Mouse (Mus musculus): ENCODE data around the gene Rab26.

DNA sequence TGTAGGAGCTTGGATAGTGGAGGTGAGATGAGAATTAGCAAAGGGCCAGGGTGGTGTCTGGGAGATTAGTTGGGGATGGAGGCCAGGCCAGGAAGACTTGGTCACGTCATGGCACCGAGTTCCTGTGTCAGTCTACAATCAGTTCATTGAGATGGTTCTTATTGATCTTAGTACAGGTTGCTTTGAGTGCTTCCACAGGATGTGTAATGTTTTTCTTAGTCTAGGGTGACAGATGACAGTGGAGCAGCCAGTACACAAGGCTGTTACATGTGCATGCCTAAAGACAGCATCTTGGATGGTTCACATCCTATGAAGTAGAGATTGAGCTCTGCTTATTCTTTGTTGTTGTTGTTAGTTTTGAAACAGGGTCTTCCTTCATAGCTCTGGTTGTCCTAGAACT lies 27.6 kb upstream of the Rab26 start:
- no peak for TF ChIP-seq GATA1 (IDR thresholded peaks at IDR 0.05; ENCODE audit: low read length)
- TF ChIP-seq TAL1 (IDR thresholded peaks at IDR 0.05; ENCODE audit: low read length) = no peak
